Mouse (Mus musculus): ENCODE data around the gene Ubqln1.

DNA sequence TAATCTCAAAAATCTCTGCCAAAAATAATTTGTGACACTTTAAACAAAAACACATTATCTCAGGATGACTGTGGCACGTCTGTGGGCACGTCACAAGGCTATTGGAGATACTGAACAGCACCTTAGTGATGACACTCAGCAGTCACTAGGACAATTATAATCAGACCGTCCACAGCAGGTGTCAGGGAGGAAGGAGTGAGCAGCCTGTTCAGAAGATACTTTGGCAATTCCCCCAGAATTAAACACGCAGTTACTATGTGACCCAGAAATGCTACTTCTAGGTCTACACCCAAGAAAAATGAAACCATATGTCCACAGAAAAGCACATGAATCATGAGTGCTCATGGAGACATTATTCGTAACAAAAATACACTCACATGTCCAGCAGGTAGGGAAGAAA is 5.0 kb downstream of the Ubqln1 start:
- no peak for TF ChIP-seq CTCF (IDR thresholded peaks at IDR 0.05; ENCODE audit: borderline replicate concordance, insufficient read depth, low read depth, low read length)
- no peak for TF ChIP-seq POLR2A (IDR thresholded peaks at IDR 0.05; ENCODE audit: borderline replicate concordance, insufficient read depth, low read length)
